Mouse (Mus musculus) E14TG2a.4 (cell line): ENCODE measurements around the gene Olfr1274-ps.
"Not testable (repeated sequence)": the region's sequence is repeated elsewhere in the genome, so short reads cannot be mapped to it uniquely, and the experiment has no call there.

Experiments
- H3K27me3 ChIP-seq: 2 replicates; pipeline ENCODE4 v1.6.1; 2014; ENCODE audit warnings: low read length, control low read depth; ENCODE audit not compliant: insufficient read depth
- H3K36me3 ChIP-seq: 2 replicates; pipeline ENCODE4 v1.6.1; 2014; ENCODE audit warnings: low read length, control low read depth; ENCODE audit not compliant: insufficient read depth
- H3K4me1 ChIP-seq: replicated peaks from 2 replicates; pipeline ENCODE4 v1.6.1; 2014; ENCODE audit warnings: low read depth, low read length, control low read depth
- H3K4me3 ChIP-seq: replicated peaks from 2 replicates; pipeline ENCODE4 v1.5.1; 2014; ENCODE audit warnings: mild to moderate bottlenecking, low read length
- H3K9me3 ChIP-seq: 2 replicates; pipeline ENCODE4 v1.6.1; 2014; ENCODE audit warnings: low read length, control low read depth

The Olfr1274-ps gene

GRCm38 (mm10) chr2:90398633-90399107 lies at the start of gene Olfr1274-ps:
Gene Olfr1274-ps (plus strand): TSS chr2:90398683.
- H3K36me3 ChIP-seq, H3K4me1 ChIP-seq, H3K9me3 ChIP-seq, H3K27me3 ChIP-seq, H3K4me3 ChIP-seq: not testable (repeated sequence)

DNA sequence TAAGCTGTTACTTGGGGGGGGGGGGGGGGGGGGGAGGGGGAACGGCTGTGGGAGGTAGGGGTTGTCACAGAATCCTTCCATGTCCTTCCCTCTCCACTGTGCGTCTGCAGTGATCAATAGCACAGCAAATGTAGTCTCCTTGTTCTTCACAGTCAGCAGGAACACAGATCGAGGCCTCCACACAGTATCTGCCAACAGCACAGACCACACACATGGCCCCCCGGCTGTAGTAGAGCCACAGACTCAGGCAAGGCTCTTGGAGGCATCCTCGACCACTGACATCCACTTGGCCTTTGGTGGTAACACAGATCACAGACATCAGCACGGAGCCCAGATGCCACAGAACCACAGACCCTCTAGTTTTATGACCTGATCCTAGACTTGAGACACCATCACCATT lies 47.4 kb upstream of the Olfr1274-ps start:
- not testable (repeated sequence) for H3K9me3 ChIP-seq, H3K4me3 ChIP-seq, H3K4me1 ChIP-seq, H3K36me3 ChIP-seq, H3K27me3 ChIP-seq

- not testable (repeated sequence) for H3K4me1 ChIP-seq, H3K9me3 ChIP-seq, H3K4me3 ChIP-seq, H3K27me3 ChIP-seq, H3K36me3 ChIP-seq
These were observed 46.9 kb upstream of the Olfr1274-ps start for GRCm38 (mm10) chr2:90351540-90351939.

DNA sequence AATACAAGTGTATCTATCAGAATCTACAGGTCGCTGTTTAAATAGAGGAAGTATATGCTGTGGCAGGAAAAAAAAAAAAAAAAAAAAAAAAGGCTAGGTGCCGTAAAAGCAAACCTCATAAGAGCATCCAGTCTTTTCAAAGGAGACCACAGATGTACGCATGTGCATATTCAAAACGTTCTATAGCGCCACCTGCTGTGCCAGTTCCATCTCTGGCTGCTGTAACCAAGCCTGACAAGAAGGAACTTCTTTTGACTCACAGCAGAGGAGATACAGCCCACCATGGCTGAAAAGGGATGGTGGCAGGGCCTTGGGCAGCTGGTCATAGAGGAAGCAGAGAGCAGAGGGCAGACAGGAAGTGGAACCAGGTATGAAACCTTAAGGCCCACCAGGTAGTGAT lies 39.3 kb upstream of the Olfr1274-ps start:
- H3K27me3 ChIP-seq, H3K4me3 ChIP-seq, H3K9me3 ChIP-seq, H3K36me3 ChIP-seq, H3K4me1 ChIP-seq: not testable (repeated sequence)

DNA sequence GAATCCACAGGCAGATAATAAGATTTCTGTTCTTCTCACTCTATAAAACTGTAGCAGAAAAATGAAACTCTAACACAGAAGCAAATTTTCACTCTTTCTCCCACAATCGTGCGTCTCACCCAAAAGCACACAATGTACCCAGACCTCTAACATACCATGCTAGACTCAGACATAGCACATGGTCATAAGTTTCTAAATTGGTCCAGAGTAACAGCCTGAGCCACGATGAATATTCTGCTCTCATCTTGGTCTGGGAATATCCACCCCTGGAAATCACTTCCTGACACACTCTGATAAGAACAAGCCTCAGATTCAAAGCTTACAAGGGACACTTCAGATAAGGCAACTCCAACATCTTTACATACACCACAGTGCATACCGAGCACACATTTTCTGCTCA lies 38.3 kb upstream of the Olfr1274-ps start:
- H3K27me3 ChIP-seq, H3K4me1 ChIP-seq, H3K36me3 ChIP-seq, H3K9me3 ChIP-seq, H3K4me3 ChIP-seq: not testable (repeated sequence)

DNA sequence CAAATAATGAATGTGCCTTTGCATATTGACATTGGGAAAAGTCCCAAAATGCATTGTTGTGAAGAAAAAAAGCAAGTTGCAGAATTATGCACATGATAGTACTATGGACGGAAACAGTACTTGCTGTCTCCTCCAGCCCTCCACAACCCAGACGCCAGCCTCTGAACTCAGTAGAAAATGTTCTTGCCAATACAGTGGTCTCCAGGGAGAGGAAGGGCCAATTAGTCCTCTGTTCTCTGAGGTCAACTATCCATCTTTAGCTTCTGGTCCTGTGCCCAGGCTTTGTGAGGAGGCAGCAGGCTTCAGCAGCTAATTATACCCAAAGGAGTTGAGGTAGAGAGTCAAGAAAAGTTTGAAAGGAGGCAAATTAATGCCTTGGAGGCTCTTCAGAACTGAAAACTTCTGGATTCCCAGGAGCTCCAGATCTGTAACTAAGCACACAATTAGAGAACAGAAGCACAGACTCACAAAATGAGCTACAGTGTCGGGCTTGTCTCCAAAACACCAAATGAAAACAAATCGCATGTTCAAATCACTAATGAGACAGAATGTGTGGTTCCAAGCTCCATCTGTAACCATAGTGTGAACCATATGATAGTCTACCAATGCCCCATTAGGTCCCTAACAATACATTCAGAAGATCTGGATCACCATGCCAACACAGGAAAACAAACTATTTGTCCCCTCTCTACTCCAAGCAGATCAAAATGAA lies 15.8 kb downstream of the Olfr1274-ps start:
- H3K4me3 ChIP-seq, H3K4me1 ChIP-seq: not testable (repeated sequence)

DNA sequence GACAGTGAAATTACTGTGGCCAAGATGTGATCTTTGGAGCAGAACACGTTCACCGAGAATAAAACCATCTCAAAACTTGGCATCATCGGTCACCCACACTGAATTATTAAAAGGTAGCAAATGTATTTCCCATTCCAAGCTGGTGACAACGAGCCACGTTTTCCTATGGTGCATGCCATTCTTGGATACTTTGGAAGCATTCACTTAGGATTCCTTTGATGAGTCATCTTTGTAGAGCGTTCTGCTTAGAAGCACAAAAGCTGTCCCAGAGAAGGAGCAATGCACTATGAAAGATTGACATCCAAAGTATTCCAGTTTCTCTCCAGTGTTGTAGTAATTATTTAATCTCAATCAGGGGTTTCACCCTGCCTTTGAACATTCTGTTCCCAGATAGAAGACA lies 23.8 kb downstream of the Olfr1274-ps start:
- not testable (repeated sequence) for H3K4me3 ChIP-seq, H3K4me1 ChIP-seq, H3K9me3 ChIP-seq, H3K36me3 ChIP-seq, H3K27me3 ChIP-seq

More for the DNA sequence above, 15.8 kb downstream of the Olfr1274-ps start:
- not testable (repeated sequence) for H3K27me3 ChIP-seq, H3K9me3 ChIP-seq, H3K36me3 ChIP-seq

DNA sequence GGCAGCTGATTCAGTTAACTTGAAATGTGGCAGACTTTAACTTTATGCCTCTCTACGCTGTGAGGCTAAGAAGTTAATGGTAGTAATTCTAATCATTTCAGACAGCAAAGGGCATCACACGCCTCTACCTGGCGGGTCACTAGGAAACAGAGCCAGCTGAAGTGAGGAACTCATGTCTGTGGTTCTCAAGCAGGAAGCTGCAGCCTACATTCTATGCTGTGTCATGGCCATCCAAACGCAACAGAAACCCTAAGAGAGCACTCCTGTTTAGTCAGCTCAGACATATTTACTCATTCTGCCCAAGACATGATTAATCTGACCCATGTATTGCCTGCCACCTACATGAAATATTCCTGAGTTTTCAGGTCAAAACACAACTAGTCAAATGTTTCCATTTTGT lies 26.5 kb downstream of the Olfr1274-ps start:
- H3K4me1 ChIP-seq, H3K36me3 ChIP-seq, H3K9me3 ChIP-seq, H3K27me3 ChIP-seq, H3K4me3 ChIP-seq: not testable (repeated sequence)

DNA sequence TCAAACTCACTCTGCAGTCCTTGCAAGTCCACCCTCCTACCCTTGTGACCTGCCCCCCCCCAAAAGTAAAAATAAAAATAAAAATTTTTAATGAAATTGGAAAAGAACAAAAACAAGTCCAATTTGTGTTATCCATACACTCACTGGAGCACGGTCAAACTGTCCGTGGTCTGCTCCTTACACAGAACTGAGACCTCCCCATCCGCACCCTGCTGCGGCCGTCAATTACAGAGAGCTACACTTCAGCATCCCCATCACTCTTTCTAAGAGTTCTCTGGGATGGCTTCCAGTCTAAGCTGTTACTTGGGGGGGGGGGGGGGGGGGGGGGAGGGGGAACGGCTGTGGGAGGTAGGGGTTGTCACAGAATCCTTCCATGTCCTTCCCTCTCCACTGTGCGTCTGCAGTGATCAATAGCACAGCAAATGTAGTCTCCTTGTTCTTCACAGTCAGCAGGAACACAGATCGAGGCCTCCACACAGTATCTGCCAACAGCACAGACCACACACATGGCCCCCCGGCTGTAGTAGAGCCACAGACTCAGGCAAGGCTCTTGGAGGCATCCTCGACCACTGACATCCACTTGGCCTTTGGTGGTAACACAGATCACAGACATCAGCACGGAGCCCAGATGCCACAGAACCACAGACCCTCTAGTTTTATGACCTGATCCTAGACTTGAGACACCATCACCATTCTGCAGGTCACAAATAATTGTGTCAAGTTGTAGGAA lies 30.7 kb downstream of the Olfr1274-ps start:
- not testable (repeated sequence) for H3K27me3 ChIP-seq, H3K36me3 ChIP-seq, H3K4me1 ChIP-seq, H3K4me3 ChIP-seq, H3K9me3 ChIP-seq

GRCm38 (mm10) chr2:90429782-90430181 lies 31.3 kb downstream of the Olfr1274-ps start:
- H3K9me3 ChIP-seq, H3K36me3 ChIP-seq, H3K4me3 ChIP-seq, H3K27me3 ChIP-seq, H3K4me1 ChIP-seq: not testable (repeated sequence)

GRCm38 (mm10) chr2:90437453-90437852 lies 39.0 kb downstream of the Olfr1274-ps start:
- not testable (repeated sequence) for H3K4me1 ChIP-seq, H3K36me3 ChIP-seq, H3K27me3 ChIP-seq, H3K4me3 ChIP-seq, H3K9me3 ChIP-seq

DNA sequence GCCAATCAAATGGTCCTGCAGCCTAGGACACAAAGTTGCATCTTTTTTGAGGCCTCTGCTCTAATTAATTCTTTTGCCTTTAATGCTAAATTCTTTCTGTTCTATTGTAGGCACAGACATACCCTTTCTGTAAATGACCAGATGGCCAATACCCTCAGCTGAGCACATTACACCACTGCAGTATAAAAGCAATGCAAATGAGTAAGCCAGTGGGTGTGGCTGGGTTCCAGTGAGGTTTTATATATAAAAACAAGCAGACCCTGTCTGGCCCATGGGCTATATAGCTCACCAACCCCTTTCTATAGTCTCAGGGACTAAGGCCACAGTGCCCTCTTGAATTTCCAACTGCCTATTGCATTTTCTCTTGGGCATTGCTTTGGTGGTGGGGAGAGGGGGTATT lies 41.7 kb downstream of the Olfr1274-ps start:
- not testable (repeated sequence) for H3K9me3 ChIP-seq, H3K27me3 ChIP-seq, H3K4me1 ChIP-seq, H3K36me3 ChIP-seq, H3K4me3 ChIP-seq

DNA sequence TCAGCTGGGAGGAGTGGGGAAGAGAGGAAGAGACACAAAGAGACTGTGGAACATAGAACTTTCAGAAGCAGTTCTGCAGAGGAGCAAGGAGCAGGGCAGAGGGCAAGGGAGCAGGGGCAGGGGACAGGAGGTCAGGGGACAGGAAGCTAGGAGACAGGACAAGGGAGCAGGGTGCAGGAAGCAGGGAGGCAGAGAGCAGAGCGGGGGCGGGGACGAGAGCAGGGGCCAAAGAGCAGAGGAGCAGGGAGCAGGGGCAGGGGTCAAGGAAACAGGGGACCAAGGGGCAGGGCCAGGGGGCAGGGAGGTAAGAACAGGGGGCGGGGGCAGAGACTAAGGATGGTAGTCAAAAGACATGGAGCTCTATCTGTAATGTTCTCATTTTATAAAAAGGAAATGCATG lies 43.3 kb downstream of the Olfr1274-ps start:
- H3K36me3 ChIP-seq, H3K27me3 ChIP-seq, H3K4me3 ChIP-seq, H3K9me3 ChIP-seq, H3K4me1 ChIP-seq: not testable (repeated sequence)
